Mouse (Mus musculus) myocyte (in vitro differentiated cells): ENCODE measurements around the gene Thap2. TPM values are rescaled to one million over a fixed set of nuclear protein-coding genes. Genes with fewer than 3 reads are reported as not detected.
A peak's percentile ranks its signal among the peaks of the same experiment; 100 is the strongest.

Source experiments
- H3K27me3 ChIP-seq: one replicate; pipeline ENCODE4 v1.6.1; 2011; ENCODE audit not compliant: control insufficient read depth, insufficient read depth, insufficient read length
- H3K36me3 ChIP-seq: one replicate; pipeline ENCODE4 v1.6.1; 2011; ENCODE audit not compliant: control insufficient read depth, insufficient read depth
- H3K4me2 ChIP-seq: one replicate; pipeline ENCODE4 v1.6.1; 2011; ENCODE audit warnings: low read depth, control low read depth
- H3K4me3 ChIP-seq: one replicate; pipeline ENCODE4 v1.5.1; 2011; ENCODE audit warnings: mild to moderate bottlenecking, control low read depth, moderate library complexity
- H3K79me2 ChIP-seq: one replicate; pipeline ENCODE4 v1.6.1; 2011; ENCODE audit not compliant: control insufficient read depth, insufficient read depth
- H3ac ChIP-seq: one replicate; pipeline ENCODE4 v1.6.1; 2011; ENCODE audit not compliant: control insufficient read depth, insufficient read length
- CEBPB ChIP-seq: IDR thresholded peaks from 2 replicates; pipeline ENCODE4 v1.6.1; 2011; ENCODE audit warnings: mild to moderate bottlenecking, moderate library complexity; ENCODE audit not compliant: poor library complexity, insufficient read depth, severe bottlenecking
- E2F4 ChIP-seq: IDR thresholded peaks from one replicate; pipeline ENCODE4 v1.6.1; 2011; ENCODE audit warnings: mild to moderate bottlenecking, control low read depth, moderate library complexity; ENCODE audit not compliant: insufficient read depth
- MAX ChIP-seq: IDR thresholded peaks from one replicate; pipeline ENCODE4 v1.6.1; 2011; ENCODE audit warnings: low read depth, mild to moderate bottlenecking, control low read depth
- MYOD1 ChIP-seq, 3 experiments: IDR thresholded peaks; one replicate each; pipeline ENCODE4 v1.6.1; 2011; ENCODE audit warnings: control low read depth in 2 of 3, low read depth in 2 of 3, mild to moderate bottlenecking in 2 of 3, moderate library complexity in 1 of 3; ENCODE audit not compliant: insufficient read length in 2 of 3, control insufficient read depth in 1 of 3
- MYOG ChIP-seq, 3 experiments: IDR thresholded peaks; one replicate each; pipeline ENCODE4 v1.6.1; 2011; ENCODE audit warnings: control low read depth in 2 of 3, low read depth in 2 of 3, mild to moderate bottlenecking in 2 of 3; ENCODE audit not compliant: insufficient read length in 2 of 3, control insufficient read depth in 1 of 3, insufficient read depth in 1 of 3
- POLR2A ChIP-seq: IDR thresholded peaks from one replicate; pipeline ENCODE4 v1.6.1; 2011; ENCODE audit warnings: low read depth, mild to moderate bottlenecking, control low read depth, moderate library complexity; ENCODE audit not compliant: insufficient read length
- POLR2AphosphoS2 ChIP-seq: IDR thresholded peaks from one replicate; pipeline ENCODE4 v1.6.1; 2011; ENCODE audit warnings: low read depth, control low read depth; ENCODE audit not compliant: insufficient read length
- REST ChIP-seq: IDR thresholded peaks from one replicate; pipeline ENCODE4 v1.6.1; 2011; ENCODE audit warnings: mild to moderate bottlenecking, control low read depth, moderate library complexity; ENCODE audit not compliant: insufficient read depth, insufficient read length
- SRF ChIP-seq: IDR thresholded peaks from one replicate; pipeline ENCODE4 v1.6.1; 2011; ENCODE audit warnings: low read depth; ENCODE audit not compliant: control insufficient read depth, insufficient read length
- TCF12 ChIP-seq: IDR thresholded peaks from one replicate; pipeline ENCODE4 v1.6.1; 2011; ENCODE audit warnings: mild to moderate bottlenecking, control low read depth; ENCODE audit not compliant: poor library complexity, insufficient read depth, severe bottlenecking
- TCF3 ChIP-seq: IDR thresholded peaks from one replicate; pipeline ENCODE4 v1.6.1; 2011; ENCODE audit warnings: low read depth, control low read depth; ENCODE audit not compliant: insufficient read length
- USF1 ChIP-seq: IDR thresholded peaks from one replicate; pipeline ENCODE4 v1.6.1; 2011; ENCODE audit warnings: low read depth, mild to moderate bottlenecking, control low read depth, moderate library complexity
- polyA plus RNA-seq: library from polyadenylated mRNA; unstranded; fragments of >200 nt; fragmentation: generic; extraction: Trizol; gene quantifications from one replicate; pipeline ENCODE4 v1.2.1, GENCODE M21; 2012; ENCODE audit warnings: missing spikeins

Thap2 gene
- polyA plus RNA-seq = 5.8 TPM

DNA sequence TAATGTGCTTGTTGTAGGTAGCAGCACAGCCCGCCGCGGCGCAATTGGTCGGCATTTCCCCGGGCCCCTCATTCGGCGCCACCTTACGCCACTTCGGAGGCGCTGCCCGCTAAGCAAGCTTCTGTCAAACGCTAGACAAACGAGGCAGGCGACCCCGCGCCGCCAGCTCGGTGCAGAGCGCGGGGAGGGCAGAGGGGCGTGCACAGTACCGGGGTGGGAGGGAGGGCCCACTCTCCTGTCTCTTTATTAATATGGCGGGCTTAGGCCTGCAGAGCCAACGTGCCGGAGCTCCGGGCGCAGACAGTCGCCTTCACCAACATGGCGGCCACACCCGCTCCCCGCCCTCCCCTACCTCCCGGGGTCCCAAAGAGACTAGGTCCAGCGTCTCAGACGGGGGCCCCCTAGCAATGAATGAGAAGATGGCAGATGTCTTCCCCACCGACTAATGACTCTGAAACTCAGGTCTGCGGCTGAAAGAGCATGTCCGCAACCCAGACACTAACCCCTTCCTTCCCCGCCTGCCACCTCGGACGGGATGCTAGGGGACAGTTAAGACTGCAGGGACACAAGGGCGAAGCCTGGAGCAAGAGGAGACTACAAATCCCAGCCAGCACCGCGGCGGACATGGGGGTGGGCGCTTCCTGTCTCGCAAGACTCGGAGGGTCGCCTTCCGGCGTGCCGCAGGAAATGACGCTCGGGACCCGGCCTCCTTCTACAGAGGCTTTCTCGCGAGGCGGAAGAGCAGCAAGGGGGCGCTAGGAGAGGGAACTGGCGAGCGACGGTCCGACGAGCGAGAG, at the start of gene Thap2, which contains the start of gene Zfc3h1:
Thap2 (minus strand) TSS at position 223 of the 797 bp plus-strand sequence.
Zfc3h1 (plus strand) TSS at position 739 of the 797 bp plus-strand sequence.
- no peak for TF ChIP-seq MYOG (IDR thresholded peaks at IDR 0.05; ENCODE audit: control insufficient read depth in 1 of 3, insufficient read depth in 1 of 3, insufficient read length in 2 of 3, low read depth in 2 of 3)
- TF ChIP-seq POLR2A = peak; percentile 81
- TF ChIP-seq REST = peak; percentile 15
- no peak for TF ChIP-seq TCF3
- TF ChIP-seq POLR2AphosphoS2 = peak; percentile 58
- peak within 1 kb of the TSS; percentile 89 for H3K4me2 ChIP-seq
- peak within 1 kb of the TSS; percentile 95 for H3ac ChIP-seq
- H3K4me3 ChIP-seq = peak within 1 kb of the TSS; percentile 95
- peaks cover 21% of the 10 kb centered on the region for H3K36me3 ChIP-seq
- H3K79me2 ChIP-seq = peaks cover 86% of the 10 kb centered on the region
- no peaks in the 10 kb centered on the region for H3K27me3 ChIP-seq

DNA sequence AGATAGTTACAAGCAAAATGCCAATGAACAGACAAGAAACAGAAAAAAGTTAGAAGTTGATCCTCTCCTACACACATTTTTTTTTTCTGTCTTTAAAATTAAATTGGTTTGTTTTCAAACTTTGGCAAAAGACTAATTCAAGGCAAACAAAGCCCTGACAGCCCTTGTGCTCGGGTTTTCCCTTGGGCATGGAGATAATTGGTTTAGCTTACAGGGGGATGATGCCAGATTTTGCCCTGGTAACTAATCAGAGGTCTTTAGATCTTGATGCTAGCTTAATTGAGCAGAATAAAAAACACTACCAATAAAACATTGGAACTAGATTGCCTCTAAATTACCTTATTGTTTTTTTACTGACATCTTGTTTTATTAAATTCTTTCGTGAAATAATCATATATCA, 41.1 kb upstream of the Thap2 start:
- Histone ChIP-seq H3K4me2 (no peak overlapping the region), H3K27me3 (no peaks in the 10 kb centered on the region), H3K79me2 (peaks cover 6% of the 10 kb centered on the region), H3ac (no peak overlapping the region), H3K36me3 (peaks cover 92% of the 10 kb centered on the region), H3K4me3 (no peak overlapping the region)
- TF ChIP-seq POLR2A = no peak
- no peak for TF ChIP-seq POLR2AphosphoS2
- TF ChIP-seq TCF12 = no peak
- TF ChIP-seq TCF3 = no peak
- no peak for TF ChIP-seq MYOD1 (IDR thresholded peaks at IDR 0.05; ENCODE audit: control insufficient read depth in 1 of 3, insufficient read length in 2 of 3, low read depth in 2 of 3)
- TF ChIP-seq USF1 = no peak
- no peak for TF ChIP-seq E2F4
- TF ChIP-seq MYOG (IDR thresholded peaks at IDR 0.05; ENCODE audit: control insufficient read depth in 1 of 3, insufficient read depth in 1 of 3, insufficient read length in 2 of 3, low read depth in 2 of 3) = no peak
- TF ChIP-seq MAX = no peak
- TF ChIP-seq SRF = no peak
- no peak for TF ChIP-seq REST
- TF ChIP-seq CEBPB = no peak

DNA sequence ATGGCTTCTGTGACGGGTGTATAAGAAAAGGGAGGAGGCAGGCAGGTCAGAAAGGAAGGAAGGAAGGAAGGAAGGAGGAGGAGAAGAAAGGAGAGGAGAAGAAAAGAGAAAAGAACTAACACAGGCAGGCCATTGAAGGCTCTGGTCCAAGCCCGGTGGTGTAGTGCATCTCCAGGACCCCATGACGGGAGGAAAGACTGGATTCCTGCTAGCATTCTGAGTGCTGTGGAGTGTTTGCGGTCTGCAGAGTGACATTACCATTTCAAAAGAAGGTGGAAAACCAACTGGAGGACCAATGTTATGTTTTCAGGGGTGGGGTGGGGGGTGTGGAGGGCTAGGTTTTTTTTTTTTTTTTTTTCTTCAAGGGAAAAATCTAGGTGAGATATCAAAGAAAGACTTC, 37.7 kb upstream of the Thap2 start:
- Histone ChIP-seq H3ac (no peak overlapping the region), H3K79me2 (peaks cover 6% of the 10 kb centered on the region), H3K27me3 (no peaks in the 10 kb centered on the region), H3K4me2 (no peak overlapping the region), H3K4me3 (no peak overlapping the region), H3K36me3 (peaks cover 97% of the 10 kb centered on the region)
- no peak for TF ChIP-seq POLR2A
- no peak for TF ChIP-seq TCF12
- TF ChIP-seq E2F4 = no peak
- TF ChIP-seq SRF = no peak
- TF ChIP-seq MAX = no peak
- no peak for TF ChIP-seq POLR2AphosphoS2
- TF ChIP-seq REST = no peak
- TF ChIP-seq TCF3 = no peak
- TF ChIP-seq CEBPB = no peak
- no peak for TF ChIP-seq MYOD1 (IDR thresholded peaks at IDR 0.05; ENCODE audit: control insufficient read depth in 1 of 3, insufficient read length in 2 of 3, low read depth in 2 of 3)
- no peak for TF ChIP-seq USF1
- no peak for TF ChIP-seq MYOG (IDR thresholded peaks at IDR 0.05; ENCODE audit: control insufficient read depth in 1 of 3, insufficient read depth in 1 of 3, insufficient read length in 2 of 3, low read depth in 2 of 3)

DNA sequence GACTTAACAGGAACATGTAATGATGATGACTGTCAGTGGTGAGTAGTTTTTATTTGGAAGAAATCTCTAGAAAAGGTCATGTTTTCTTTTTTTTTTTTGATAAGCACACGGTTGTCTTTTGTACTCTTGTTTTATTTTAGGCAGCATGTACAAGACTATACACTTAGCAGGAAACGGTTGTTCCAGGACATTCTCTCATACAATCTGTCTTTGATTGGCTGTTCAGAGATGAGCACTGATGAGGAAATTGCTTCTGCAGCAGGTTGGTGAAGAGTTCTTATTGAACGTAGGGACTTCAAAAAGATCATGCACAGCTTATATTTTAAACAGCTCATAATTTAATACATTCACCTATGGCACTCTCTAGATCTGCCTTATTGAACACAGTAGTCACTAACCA, 29.8 kb upstream of the Thap2 start:
- TF ChIP-seq MYOD1 (IDR thresholded peaks at IDR 0.05; ENCODE audit: control insufficient read depth in 1 of 3, insufficient read length in 2 of 3, low read depth in 2 of 3) (no peak), TCF12 (no peak), TCF3 (no peak), POLR2A (no peak), E2F4 (no peak), USF1 (no peak), SRF (no peak), MYOG (IDR thresholded peaks at IDR 0.05; ENCODE audit: control insufficient read depth in 1 of 3, insufficient read depth in 1 of 3, insufficient read length in 2 of 3, low read depth in 2 of 3) (no peak), REST (no peak), CEBPB (no peak), MAX (no peak), POLR2AphosphoS2 (no peak)
- Histone ChIP-seq H3K79me2 (no peaks in the 10 kb centered on the region), H3K4me2 (no peak overlapping the region), H3K27me3 (no peaks in the 10 kb centered on the region), H3ac (no peak overlapping the region), H3K4me3 (no peak overlapping the region), H3K36me3 (peaks cover 97% of the 10 kb centered on the region)
